In genomic region chr7:122390683-122391082, GRCm38 (mm10) we compare ENCODE assay signal across 15 mouse cellular contexts.
DNase-seq lines count a peak whose midpoint lies in the region; ATAC-seq and TF ChIP-seq lines count a peak whose summit lies in the region.
"Had no signal": no experiment of that assay in that cellular context is flagged by ENCODE, and none has a peak within 500 bp of the region (broad histone marks: within the 10 kb centered on the region; RNA-seq: fewer than 3 reads in every experiment).

No protein-coding gene starts in this region.

- no peak for TF ChIP-seq CTCF in thymus, adult 2 months (IDR thresholded peaks at IDR 0.05; ENCODE audit: borderline replicate concordance, control insufficient read depth, extremely low read depth, insufficient read depth, low read length, poor library complexity)

- H3K27me3 ChIP-seq in hindbrain, embryonic 10.5 days (ENCODE audit: insufficient read depth, poor library complexity, severe bottlenecking), result no peaks in the 10 kb centered on the region
- H3K27me3 ChIP-seq in hindbrain, embryonic 16.5 days (replicated peaks; ENCODE audit: control insufficient read depth, insufficient read depth, low read length), result no peaks in the 10 kb centered on the region
- no peaks in the 10 kb centered on the region for H3K27me3 ChIP-seq in thymus, adult 2 months (ENCODE audit: control insufficient read depth, insufficient read depth, low read length)
- H3K27me3 ChIP-seq in hindbrain, embryonic 14.5 days (ENCODE audit: control insufficient read depth, insufficient read depth, low read length), result no peaks in the 10 kb centered on the region
- H3K27me3 ChIP-seq: stomach, embryonic 15.5 days had no signal

- H3K27ac ChIP-seq in hindbrain, embryonic 10.5 days, result peak overlapping the region; percentile 78; the same call in 1 of the 2 replicates
- no peak overlapping the region for H3K27ac ChIP-seq in hindbrain, embryonic 16.5 days (ENCODE audit: low read depth, low read length)
- peak overlapping the region; percentile 78 for H3K27ac ChIP-seq in thymus, adult 2 months (ENCODE audit: control insufficient read depth, insufficient read depth, low read length)
- peak overlapping the region; percentile 12; the same call in 1 of the 2 replicates for H3K27ac ChIP-seq in hindbrain, embryonic 14.5 days
- H3K27ac ChIP-seq: limb, embryonic 10.5 days; liver, embryonic 14.5 days; stomach, embryonic 15.5 days had no signal

- no peaks in the 10 kb centered on the region for H3K36me3 ChIP-seq in hindbrain, embryonic 10.5 days
- no peaks in the 10 kb centered on the region for H3K36me3 ChIP-seq in hindbrain, embryonic 16.5 days (ENCODE audit: control insufficient read depth, insufficient read depth, low read length)
- H3K36me3 ChIP-seq in thymus, adult 2 months (ENCODE audit: control insufficient read depth, insufficient read depth, low read length), result no peaks in the 10 kb centered on the region
- H3K36me3 ChIP-seq in hindbrain, embryonic 14.5 days (replicated peaks; ENCODE audit: control insufficient read depth, insufficient read depth), result no peaks in the 10 kb centered on the region
- H3K36me3 ChIP-seq: limb, embryonic 10.5 days; stomach, embryonic 15.5 days had no signal

- no peak for TF ChIP-seq POLR2A in thymus, adult 2 months (IDR thresholded peaks at IDR 0.05; ENCODE audit: control insufficient read depth, extremely low read depth, insufficient read depth, low read length, poor library complexity)

- no peak overlapping the region for H3K4me3 ChIP-seq in hindbrain, embryonic 10.5 days
- no peak overlapping the region for H3K4me3 ChIP-seq in hindbrain, embryonic 16.5 days (ENCODE audit: low read length)
- H3K4me3 ChIP-seq in thymus, adult 2 months (ENCODE audit: control insufficient read depth, insufficient read depth, low read length), result no peak overlapping the region
- no peak overlapping the region for H3K4me3 ChIP-seq in hindbrain, embryonic 14.5 days (replicated peaks; ENCODE audit: low read length)
- H3K4me3 ChIP-seq: limb, embryonic 10.5 days; stomach, embryonic 15.5 days had no signal

- H3K9me3 ChIP-seq in hindbrain, embryonic 10.5 days, result no peaks in the 10 kb centered on the region
- H3K9me3 ChIP-seq in hindbrain, embryonic 16.5 days (ENCODE audit: control insufficient read depth, low read length), result no peaks in the 10 kb centered on the region
- no peaks in the 10 kb centered on the region for H3K9me3 ChIP-seq in hindbrain, embryonic 14.5 days (ENCODE audit: control insufficient read depth, low read length)
- H3K9me3 ChIP-seq: limb, embryonic 10.5 days; stomach, embryonic 15.5 days had no signal

- no peak overlapping the region for H3K9ac ChIP-seq in hindbrain, embryonic 16.5 days (ENCODE audit: low read depth, low read length)
- no peak overlapping the region for H3K9ac ChIP-seq in hindbrain, embryonic 14.5 days
- H3K9ac ChIP-seq: liver, embryonic 14.5 days; stomach, embryonic 15.5 days had no signal

- no peak overlapping the region for H3K4me2 ChIP-seq in hindbrain, embryonic 16.5 days (ENCODE audit: low read length)
- no peak overlapping the region for H3K4me2 ChIP-seq in hindbrain, embryonic 14.5 days (replicated peaks)
- H3K4me2 ChIP-seq: stomach, embryonic 15.5 days had no signal

- no peak for ATAC-seq in hindbrain, embryonic 16.5 days
- ATAC-seq in hindbrain, embryonic 14.5 days (ENCODE audit: low FRiP score), result no peak
- ATAC-seq: intestine, postnatal 0 days had no signal

- DNase-seq in hindbrain, embryonic 10.5 days (ENCODE audit: low spot score), result no peak
- DNase-seq in thymus, adult 2 months, result no peak
- DNase-seq in thymus, postnatal 25 days, result no peak
- DNase-seq in hindbrain, embryonic 14.5 days (ENCODE audit: low spot score), result no peak
- no peak for DNase-seq in lung, postnatal 4 days
- no peak for DNase-seq in kidney, adult 11 months
- DNase-seq: cerebellum, adult 9-10 months; heart, adult 18-20 months; lung, postnatal 14 days; right cerebral cortex, postnatal 4 days had no signal

- peaks cover 32% of the 10 kb centered on the region for H3K4me1 ChIP-seq in hindbrain, embryonic 10.5 days (replicated peaks)
- H3K4me1 ChIP-seq in hindbrain, embryonic 16.5 days (ENCODE audit: control insufficient read depth, insufficient read depth, low read depth, low read length), result peaks cover 24% of the 10 kb centered on the region
- H3K4me1 ChIP-seq in thymus, adult 2 months (replicated peaks; ENCODE audit: control insufficient read depth, insufficient read depth, low read length), result peaks cover 54% of the 10 kb centered on the region
- peaks cover 28% of the 10 kb centered on the region for H3K4me1 ChIP-seq in hindbrain, embryonic 14.5 days (replicated peaks; ENCODE audit: control insufficient read depth, insufficient read depth, low read length)
- H3K4me1 ChIP-seq: stomach, embryonic 15.5 days had no signal

- 71% methylated on average over 4 of the region's 4 CpGs for WGBS in hindbrain, embryonic 10.5 days
- 46% methylated on average over 4 of the region's 4 CpGs for WGBS in hindbrain, embryonic 16.5 days
- 11% methylated on average over 4 of the region's 4 CpGs for WGBS in thymus, adult 2 months
- 50% methylated on average over 4 of the region's 4 CpGs for WGBS in hindbrain, embryonic 14.5 days
